Mouse (Mus musculus) layer of hippocampus, adult 2 months (tissue): ENCODE measurements around the gene Gpx4. TPM values are rescaled to one million over a fixed set of nuclear protein-coding genes. Genes with fewer than 3 reads are reported as not detected.
"Not testable (repeated sequence)": the region's sequence is repeated elsewhere in the genome, so short reads cannot be mapped to it uniquely, and the experiment has no call there.

Experiments
- DNase-seq, 2 experiments: peaks; one replicate each; pipeline ENCODE4 v3.0.0; 2022; ENCODE audit warnings: low spot score in 2 of 2
- H3K27ac ChIP-seq: fragments of 200-600 bp; 2 replicates; pipeline ENCODE4 v1.8.1; 2022
- H3K4me3 ChIP-seq: fragments of 200-600 bp; 2 replicates; pipeline ENCODE4 v1.8.1; 2022; ENCODE audit warnings: mild to moderate bottlenecking
- CTCF ChIP-seq: fragments of 200-600 bp; conservative IDR thresholded peaks from 2 replicates; pipeline ENCODE4 v1.8.1; 2022; ENCODE audit warnings: antibody characterized with exemption, mild to moderate bottlenecking, moderate library complexity
- total RNA-seq, 2 experiments: library from RNA; stranded (reverse); gene quantifications; 2 replicates each; pipeline ENCODE4 v1.2.3; 2021

Gene Gpx4
- total RNA-seq, 2 experiments from 2014 or later, result 440 to 464 TPM

GRCm38 (mm10) chr10:80044087-80044486 lies 2.9 kb upstream of the Gpx4 start:
- no peak for TF ChIP-seq CTCF
- no peak for DNase-seq
- H3K27ac ChIP-seq, result peak overlapping the region; percentile 75

GRCm38 (mm10) chr10:80045364-80045763 lies 1.6 kb upstream of the Gpx4 start:
- H3K4me3 ChIP-seq, H3K27ac ChIP-seq, DNase-seq: not testable (repeated sequence)

More at GRCm38 (mm10) chr10:80044087-80044486, 2.9 kb upstream of the Gpx4 start:
- H3K4me3 ChIP-seq, result no peak overlapping the region

- no peak for TF ChIP-seq CTCF
- H3K27ac ChIP-seq, result no peak overlapping the region
- no peak overlapping the region for H3K4me3 ChIP-seq
- DNase-seq, result no peak
Measured at GRCm38 (mm10) chr10:80045766-80046165, 1.2 kb upstream of the Gpx4 start.

- no peak for DNase-seq
Measured at GRCm38 (mm10) chr10:80048396-80048795, 1.4 kb downstream of the Gpx4 start.

GRCm38 (mm10) chr10:80048834-80049233 lies 1.9 kb downstream of the Gpx4 start:
- H3K27ac ChIP-seq, result peak overlapping the region; percentile 84
- no peak for DNase-seq
- TF ChIP-seq CTCF, result no peak
- no peak overlapping the region for H3K4me3 ChIP-seq

More at GRCm38 (mm10) chr10:80048396-80048795, 1.4 kb downstream of the Gpx4 start:
- Histone ChIP-seq H3K27ac (peak overlapping the region; percentile 84), H3K4me3 (no peak overlapping the region)
- no peak for TF ChIP-seq CTCF

- Histone ChIP-seq H3K27ac (peak overlapping the region; percentile 43), H3K4me3 (no peak overlapping the region)
- no peak for TF ChIP-seq CTCF
- DNase-seq, result no peak
Measured at GRCm38 (mm10) chr10:80050244-80050643, 3.3 kb downstream of the Gpx4 start.

GRCm38 (mm10) chr10:80050885-80051617 lies 4.1 kb downstream of the Gpx4 start:
- no peak for DNase-seq
- H3K4me3 ChIP-seq, result no peak overlapping the region
- peak overlapping the region; percentile 43; the same call in 1 of the 2 replicates for H3K27ac ChIP-seq
- TF ChIP-seq CTCF, result no peak

GRCm38 (mm10) chr10:80051618-80052373 lies 4.8 kb downstream of the Gpx4 start:
- DNase-seq, result no peak
- H3K27ac ChIP-seq, result peak overlapping the region; percentile 36; the same call in 1 of the 2 replicates
- H3K4me3 ChIP-seq, result no peak overlapping the region
- no peak for TF ChIP-seq CTCF

- Histone ChIP-seq H3K27ac (peak overlapping the region; percentile 7; the same call in 1 of the 2 replicates), H3K4me3 (no peak overlapping the region)
- no peak for TF ChIP-seq CTCF
- DNase-seq, result no peak
Measured at GRCm38 (mm10) chr10:80052374-80052764, 5.4 kb downstream of the Gpx4 start.

- peak overlapping the region; percentile 96 for H3K4me3 ChIP-seq
- DNase-seq, result peak; percentile 99 to 100
- H3K27ac ChIP-seq, result peak overlapping the region; percentile 98
- TF ChIP-seq CTCF, result no peak
Measured at GRCm38 (mm10) chr10:80053259-80053780, 6.4 kb downstream of the Gpx4 start.

- peak overlapping the region; percentile 96 for H3K4me3 ChIP-seq
- peak; percentile 68 for TF ChIP-seq CTCF
- peak in 1 of 2 experiments; percentile 46 for DNase-seq
- H3K27ac ChIP-seq, result peak overlapping the region; percentile 98
Measured at GRCm38 (mm10) chr10:80053831-80054815, 7.2 kb downstream of the Gpx4 start.

- not testable (repeated sequence) for DNase-seq
- Histone ChIP-seq H3K4me3 (peak overlapping the region; percentile 96), H3K27ac (peak overlapping the region; percentile 98; the same call in 1 of the 2 replicates)
Measured at GRCm38 (mm10) chr10:80054911-80055310, 7.9 kb downstream of the Gpx4 start.
